Mouse (Mus musculus) left cerebral cortex, adult 2 months (tissue): ENCODE data around the gene Arhgap31. TPM values are rescaled to one million over a fixed set of nuclear protein-coding genes. Genes with fewer than 3 reads are reported as not detected.
A peak's percentile ranks its signal among the peaks of the same experiment; 100 is the strongest.
"Not testable (repeated sequence)": the region's sequence is repeated elsewhere in the genome, so short reads cannot be mapped to it uniquely, and the experiment has no call there.

Source experiments
- DNase-seq, 2 experiments: peaks; one replicate each; pipeline ENCODE4 v3.0.0; 2021 to 2022; ENCODE audit warnings: low spot score in 2 of 2, mixed read lengths in 1 of 2; ENCODE audit errors: extremely low spot score in 1 of 2
- H3K27ac ChIP-seq: fragments of 200-600 bp; 2 replicates; pipeline ENCODE4 v1.8.1; 2022
- H3K4me3 ChIP-seq: fragments of 200-600 bp; 2 replicates; pipeline ENCODE4 v1.8.1; 2022
- CTCF ChIP-seq: fragments of 200-600 bp; IDR thresholded peaks from 2 replicates; pipeline ENCODE4 v1.8.1; 2022; ENCODE audit warnings: antibody characterized with exemption, mild to moderate bottlenecking, moderate library complexity
- intact Hi-C: fragments of 180-260 bp; cut with DNase I; formaldehyde crosslinking; loops from one replicate; pipeline ENCODE4 v1.15.1; 2025
- total RNA-seq, 2 experiments: library from RNA; stranded (reverse); gene quantifications; 2 replicates each; pipeline ENCODE4 v1.2.3; 2021

The Arhgap31 gene
- total RNA-seq, 2 experiments from 2014 or later, result 19.1 to 20.6 TPM

- DNase-seq, result no peak
- H3K4me3 ChIP-seq, result no peak overlapping the region
- no peak overlapping the region for H3K27ac ChIP-seq
- intact Hi-C loops, result no loop called here
- no peak for TF ChIP-seq CTCF
Measured at GRCm38 (mm10) chr16:38700392-38701162, 12.5 kb downstream of the Arhgap31 start.

- DNase-seq, result no peak
- Histone ChIP-seq H3K4me3 (no peak overlapping the region), H3K27ac (no peak overlapping the region)
- TF ChIP-seq CTCF, result no peak
- intact Hi-C loops, result no loop called here
Measured at GRCm38 (mm10) chr16:38697611-38698010, 15.5 kb downstream of the Arhgap31 start.

- no peak for DNase-seq
- intact Hi-C loops, result no loop called here
- no peak overlapping the region for H3K4me3 ChIP-seq
- no peak for TF ChIP-seq CTCF
- no peak overlapping the region; the same call in 1 of the 2 replicates for H3K27ac ChIP-seq
Measured at GRCm38 (mm10) chr16:38695557-38695956, 17.5 kb downstream of the Arhgap31 start.

- intact Hi-C loops, result no loop called here
- TF ChIP-seq CTCF, result no peak
- Histone ChIP-seq H3K4me3 (no peak overlapping the region), H3K27ac (no peak overlapping the region; the same call in 1 of the 2 replicates)
- DNase-seq, result no peak
Measured at GRCm38 (mm10) chr16:38694906-38695540, 18.1 kb downstream of the Arhgap31 start.

- no peak for DNase-seq
- Histone ChIP-seq H3K27ac (no peak overlapping the region), H3K4me3 (no peak overlapping the region)
- intact Hi-C loops, result no loop called here
- TF ChIP-seq CTCF, result no peak
Measured at GRCm38 (mm10) chr16:38690501-38690900, 22.6 kb downstream of the Arhgap31 start.

GRCm38 (mm10) chr16:38689786-38690185 is 23.3 kb downstream of the Arhgap31 start:
- DNase-seq, result no peak
- H3K4me3 ChIP-seq, result no peak overlapping the region
- H3K27ac ChIP-seq, result no peak overlapping the region
- no peak for TF ChIP-seq CTCF
- intact Hi-C loops, result no loop called here

GRCm38 (mm10) chr16:38688531-38689264 is 24.4 kb downstream of the Arhgap31 start:
- no peak for DNase-seq
- intact Hi-C loops, result no loop called here

GRCm38 (mm10) chr16:38687673-38688072 is 25.4 kb downstream of the Arhgap31 start:
- DNase-seq, result no peak
- no peak for TF ChIP-seq CTCF
- H3K27ac ChIP-seq, result peak overlapping the region; percentile 47
- H3K4me3 ChIP-seq, result no peak overlapping the region
- intact Hi-C loops, result no loop called here

More at GRCm38 (mm10) chr16:38688531-38689264, 24.4 kb downstream of the Arhgap31 start:
- Histone ChIP-seq H3K27ac (no peak overlapping the region; the same call in 1 of the 2 replicates), H3K4me3 (no peak overlapping the region)
- TF ChIP-seq CTCF, result no peak

- Histone ChIP-seq H3K27ac (no peak overlapping the region), H3K4me3 (no peak overlapping the region)
- no peak for TF ChIP-seq CTCF
- intact Hi-C loops, result no loop called here
- DNase-seq, result no peak
Measured at GRCm38 (mm10) chr16:38683094-38683493, 30.0 kb downstream of the Arhgap31 start.

- no peak for TF ChIP-seq CTCF
- Histone ChIP-seq H3K27ac (no peak overlapping the region), H3K4me3 (no peak overlapping the region)
- DNase-seq, result no peak
- intact Hi-C loops, result no loop called here
Measured at GRCm38 (mm10) chr16:38681313-38681712, 31.8 kb downstream of the Arhgap31 start.

GRCm38 (mm10) chr16:38679431-38680021 is 33.5 kb downstream of the Arhgap31 start:
- Histone ChIP-seq H3K4me3 (peak overlapping the region; percentile 9; the same call in 1 of the 2 replicates), H3K27ac (no peak overlapping the region)
- no peak for DNase-seq
- intact Hi-C loops, result no loop called here
- no peak for TF ChIP-seq CTCF

- no peak overlapping the region for H3K4me3 ChIP-seq
- DNase-seq, result no peak
- intact Hi-C loops, result no loop called here
- no peak for TF ChIP-seq CTCF
- H3K27ac ChIP-seq, result no peak overlapping the region
Measured at GRCm38 (mm10) chr16:38678853-38679252, 34.2 kb downstream of the Arhgap31 start.

- DNase-seq, H3K4me3 ChIP-seq, intact Hi-C loops, H3K27ac ChIP-seq: not testable (repeated sequence)
Measured at GRCm38 (mm10) chr16:38677941-38678340, 35.1 kb downstream of the Arhgap31 start.
